Mouse (Mus musculus) C2C12 (cell line): ENCODE measurements around the gene Iqck.

Experiments
- CEBPB ChIP-seq: IDR thresholded peaks from one replicate; pipeline ENCODE4 v1.6.1; 2011; ENCODE audit warnings: low read depth, mild to moderate bottlenecking, control low read depth, moderate library complexity
- CTCF ChIP-seq: IDR thresholded peaks from one replicate; pipeline ENCODE4 v1.5.1; 2011; ENCODE audit not compliant: control insufficient read depth, insufficient read depth, insufficient read length
- MAX ChIP-seq: IDR thresholded peaks from one replicate; pipeline ENCODE4 v1.6.1; 2011; ENCODE audit warnings: mild to moderate bottlenecking, control low read depth
- MYOD1 ChIP-seq: IDR thresholded peaks from one replicate; pipeline ENCODE4 v1.6.1; 2011; ENCODE audit warnings: low read depth; ENCODE audit not compliant: control insufficient read depth, insufficient read length
- MYOG ChIP-seq: IDR thresholded peaks from one replicate; pipeline ENCODE4 v1.6.1; 2011; ENCODE audit not compliant: control insufficient read depth, insufficient read length; ENCODE audit errors: extremely low read depth
- USF1 ChIP-seq: IDR thresholded peaks from one replicate; pipeline ENCODE4 v1.6.1; 2011; ENCODE audit warnings: low read depth, mild to moderate bottlenecking, control low read depth, moderate library complexity

DNA sequence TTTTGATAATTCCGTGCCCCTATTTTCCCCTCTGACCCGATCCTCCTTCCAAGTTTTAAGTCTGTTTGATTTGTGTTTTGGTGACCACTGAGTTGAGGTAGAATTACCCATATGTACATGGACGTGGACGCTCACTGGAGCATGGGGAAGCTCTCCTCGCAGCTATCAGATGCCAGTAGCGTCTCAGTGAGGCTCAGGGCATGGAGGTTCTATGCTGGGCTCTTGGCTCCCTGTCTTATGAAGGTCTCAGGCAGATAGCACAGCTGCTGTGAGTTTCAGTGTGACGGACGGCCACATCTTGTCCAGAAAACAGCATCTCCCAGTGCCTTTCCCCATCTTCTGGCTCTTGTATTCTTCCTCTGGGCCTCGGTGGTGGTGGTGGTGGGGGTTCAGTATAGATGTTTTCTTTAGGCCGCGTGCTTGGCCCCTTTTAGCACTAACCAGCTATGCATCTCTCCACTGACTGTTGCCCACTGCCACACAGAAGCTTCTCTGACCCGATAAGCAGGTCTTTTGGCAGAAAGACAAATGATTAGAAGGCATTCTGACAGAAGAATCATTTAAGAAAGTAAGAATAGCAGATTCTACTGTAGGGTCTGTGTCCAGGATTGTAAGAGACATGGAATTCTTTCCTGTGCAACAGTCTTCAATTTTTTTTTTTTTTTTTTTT lies 33.5 kb upstream of the Iqck start:
- no peak for TF ChIP-seq CTCF
- TF ChIP-seq USF1 = no peak
- no peak for TF ChIP-seq CEBPB
- no peak for TF ChIP-seq MYOD1
- TF ChIP-seq MAX = no peak
- TF ChIP-seq MYOG = no peak
